Comparison of ENCODE assay signal across 8 mouse cellular contexts in the genomic region with DNA sequence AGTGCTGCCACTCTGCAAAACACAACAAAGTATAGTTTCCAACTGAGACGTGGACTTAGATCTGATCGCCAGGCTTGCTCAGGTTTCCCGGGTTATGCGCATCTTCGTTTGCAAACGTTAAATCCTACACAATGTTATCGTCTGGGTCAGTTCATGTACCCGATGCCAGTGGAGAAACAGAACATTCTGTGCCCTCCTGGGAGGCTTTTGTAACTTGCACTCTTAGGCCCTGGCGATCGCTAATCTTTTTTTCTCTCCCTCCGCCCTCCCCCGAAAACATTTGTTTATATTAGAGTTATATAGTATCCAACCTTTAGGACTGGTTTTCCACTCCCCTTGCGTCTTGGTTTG. TPM values are rescaled to one million over a fixed set of nuclear protein-coding genes. Genes with fewer than 3 reads are reported as not detected.
DNase-seq lines count a peak whose midpoint lies in the region; ATAC-seq and TF ChIP-seq lines count a peak whose summit lies in the region.

No protein-coding gene starts in this region.

- no peak overlapping the region for H3K27ac ChIP-seq in gastrocnemius, adult 2 months
- no peak overlapping the region for H3K27ac ChIP-seq in neural tube, embryonic 11.5 days (ENCODE audit: low read depth, low read length)
- H3K27ac ChIP-seq in liver, embryonic 11.5 days (ENCODE audit: low read depth, low read length), result no peak overlapping the region
- peak overlapping the region; percentile 12; the same call in 1 of the 2 replicates for H3K27ac ChIP-seq in stomach, embryonic 16.5 days (ENCODE audit: low read length)

- no peaks in the 10 kb centered on the region for H3K9me3 ChIP-seq in neural tube, embryonic 11.5 days (ENCODE audit: control insufficient read depth, low read length)
- no peaks in the 10 kb centered on the region for H3K9me3 ChIP-seq in liver, embryonic 11.5 days (ENCODE audit: control insufficient read depth, low read length)
- no peaks in the 10 kb centered on the region for H3K9me3 ChIP-seq in stomach, embryonic 16.5 days (replicated peaks; ENCODE audit: control insufficient read depth, low read length)

- peak overlapping the region; percentile 65 for H3K4me3 ChIP-seq in gastrocnemius, adult 2 months
- H3K4me3 ChIP-seq in neural tube, embryonic 11.5 days (ENCODE audit: low read depth, low read length), result peak overlapping the region; percentile 39
- H3K4me3 ChIP-seq in liver, embryonic 11.5 days (ENCODE audit: low read depth, low read length), result peak overlapping the region; percentile 54
- peak overlapping the region; percentile 57 for H3K4me3 ChIP-seq in stomach, embryonic 16.5 days (replicated peaks; ENCODE audit: low read length)

- peaks cover 6% of the 10 kb centered on the region for H3K4me1 ChIP-seq in neural tube, embryonic 11.5 days (ENCODE audit: control insufficient read depth, insufficient read depth, low read length)
- peaks cover 7% of the 10 kb centered on the region for H3K4me1 ChIP-seq in liver, embryonic 11.5 days (replicated peaks; ENCODE audit: control insufficient read depth, insufficient read depth, low read length)
- peaks cover 20% of the 10 kb centered on the region; the same call in 1 of the 2 replicates for H3K4me1 ChIP-seq in stomach, embryonic 16.5 days (ENCODE audit: control insufficient read depth, insufficient read depth, low read length)

- peak overlapping the region; percentile 63 for H3K4me2 ChIP-seq in neural tube, embryonic 11.5 days (ENCODE audit: low read depth)
- H3K4me2 ChIP-seq in liver, embryonic 11.5 days, result peak overlapping the region; percentile 68
- peak overlapping the region; percentile 60 for H3K4me2 ChIP-seq in stomach, embryonic 16.5 days (ENCODE audit: low read depth, low read length)

- ATAC-seq in neural tube, embryonic 11.5 days (ENCODE audit: insufficient read depth, low FRiP score, low TSS enrichment), result no peak
- no peak for ATAC-seq in liver, embryonic 11.5 days (replicated peaks; ENCODE audit: low FRiP score)
- no peak for ATAC-seq in stomach, embryonic 16.5 days (ENCODE audit: insufficient read depth, low FRiP score)

- intact Hi-C loops in gastrocnemius, adult 2 months (cut with DNase I), result no loop called here

- H3K27me3 ChIP-seq in neural tube, embryonic 11.5 days (ENCODE audit: control insufficient read depth, insufficient read depth, low read length), result peaks cover 38% of the 10 kb centered on the region
- peaks cover 55% of the 10 kb centered on the region for H3K27me3 ChIP-seq in liver, embryonic 11.5 days (replicated peaks; ENCODE audit: control insufficient read depth, insufficient read depth, low read length)
- peaks cover 33% of the 10 kb centered on the region for H3K27me3 ChIP-seq in stomach, embryonic 16.5 days (ENCODE audit: control insufficient read depth, insufficient read depth, low read length)

- no peaks in the 10 kb centered on the region for H3K36me3 ChIP-seq in neural tube, embryonic 11.5 days (ENCODE audit: control insufficient read depth, insufficient read depth, low read length)
- H3K36me3 ChIP-seq in liver, embryonic 11.5 days (ENCODE audit: control insufficient read depth, insufficient read depth, low read length), result no peaks in the 10 kb centered on the region
- H3K36me3 ChIP-seq in stomach, embryonic 16.5 days (ENCODE audit: control insufficient read depth, insufficient read depth, low read length), result no peaks in the 10 kb centered on the region

- no peak for DNase-seq in gastrocnemius, adult 2 months
- DNase-seq in gastrocnemius, adult 8-10 months (ENCODE audit: low spot score in 2 of 2), result no peak
- DNase-seq in neural tube, embryonic 11.5 days (ENCODE audit: low spot score), result no peak
- DNase-seq in neural tube, embryonic 10.5 days (ENCODE audit: extremely low spot score, low spot score), result no peak
- DNase-seq in liver, embryonic 11.5 days (ENCODE audit: low spot score), result no peak
- DNase-seq in adrenal gland, adult 2 months, result no peak
- no peak for DNase-seq in left cerebral cortex, adult 18-20 months (ENCODE audit: low spot score in 2 of 2)

- 9% methylated on average over 13 of the region's 13 CpGs for WGBS in neural tube, embryonic 11.5 days
- WGBS in liver, embryonic 11.5 days, result 9% methylated on average over 13 of the region's 13 CpGs
- WGBS in stomach, embryonic 16.5 days, result 7% methylated on average over 13 of the region's 13 CpGs

- H3K9ac ChIP-seq in neural tube, embryonic 11.5 days (ENCODE audit: low read length), result no peak overlapping the region
- H3K9ac ChIP-seq in liver, embryonic 11.5 days (ENCODE audit: low read depth, low read length), result no peak overlapping the region
- H3K9ac ChIP-seq in stomach, embryonic 16.5 days (ENCODE audit: low read length), result peak overlapping the region; percentile 72; the same call in 1 of the 2 replicates

- no peak for TF ChIP-seq CTCF in gastrocnemius, adult 2 months (IDR thresholded peaks at IDR 0.05)

RNA-seq across cellular contexts. Expression of gene Ripk4, which starts 0.4 kb away (rescaled TPM):
- not detected for total RNA-seq in gastrocnemius, adult 2 months (2021)
- total RNA-seq in gastrocnemius, adult 8-10 months (2022), result under 1 TPM in 1 of 4 experiments, not detected in 3; 0.07 TPM
- polyA plus RNA-seq in neural tube, embryonic 11.5 days (2014; fragmentation: Nextera tagmentation; extraction: Ambion mirVana), result 1.0 TPM in 2 replicates
- 3.2 and 3.5 TPM in 2 replicates for polyA plus RNA-seq in liver, embryonic 11.5 days (2014; fragmentation: Nextera tagmentation; extraction: Ambion mirVana)
- 31.2 and 42.7 TPM in 2 replicates for polyA plus RNA-seq in stomach, embryonic 16.5 days (2015; fragmentation: Nextera tagmentation; extraction: Ambion mirVana)
- total RNA-seq in adrenal gland, adult 2 months (2021), result 1 to 10 TPM in 1 of 2 experiments, under 1 TPM in 1; 0.81 to 1.4 TPM
- 0.09 and 0.31 TPM in 2 replicates for polyA plus RNA-seq in adrenal gland, adult 2 months (2012; rRNA removed)
- total RNA-seq in left cerebral cortex, adult 18-20 months (2021), result under 1 TPM; 0.58 to 0.77 TPM
